20 mouse cellular contexts compared by ENCODE assay signal in genomic region chr10:115921032-115921431, GRCm38 (mm10).
DNase-seq lines count a peak whose midpoint lies in the region; ATAC-seq and TF ChIP-seq lines count a peak whose summit lies in the region.
"Had no signal": no experiment of that assay in that cellular context is flagged by ENCODE, and none has a peak within 500 bp of the region (broad histone marks: within the 10 kb centered on the region; RNA-seq: fewer than 3 reads in every experiment).

No protein-coding gene starts in this region.

- no peaks in the 10 kb centered on the region for H3K27me3 ChIP-seq in stomach, postnatal 0 days (ENCODE audit: control insufficient read depth, insufficient read depth, low read length)
- H3K27me3 ChIP-seq: hindbrain, embryonic 13.5 days; kidney, embryonic 15.5 days; liver, embryonic 15.5 days; lung, embryonic 15.5 days had no signal

- no peak for TF ChIP-seq EP300 in stomach, postnatal 0 days (optimal IDR thresholded peaks at IDR 0.05)

- H3K9ac ChIP-seq in stomach, postnatal 0 days (ENCODE audit: low read length): no peak overlapping the region
- H3K9ac ChIP-seq: hindbrain, embryonic 13.5 days; kidney, embryonic 15.5 days; liver, embryonic 15.5 days; lung, embryonic 15.5 days had no signal

- no peaks in the 10 kb centered on the region for H3K4me1 ChIP-seq in stomach, postnatal 0 days (replicated peaks; ENCODE audit: control insufficient read depth, insufficient read depth)
- H3K4me1 ChIP-seq: embryonic facial prominence, embryonic 10.5 days; hindbrain, embryonic 13.5 days; kidney, embryonic 15.5 days; limb, embryonic 10.5 days; liver, embryonic 15.5 days; lung, embryonic 15.5 days; midbrain, embryonic 10.5 days had no signal

- no peaks in the 10 kb centered on the region for H3K9me3 ChIP-seq in stomach, postnatal 0 days (ENCODE audit: control insufficient read depth, low read length)
- H3K9me3 ChIP-seq: embryonic facial prominence, embryonic 10.5 days; hindbrain, embryonic 13.5 days; kidney, embryonic 15.5 days; limb, embryonic 10.5 days; liver, embryonic 15.5 days; lung, embryonic 15.5 days; midbrain, embryonic 10.5 days had no signal

- no peaks in the 10 kb centered on the region for H3K36me3 ChIP-seq in stomach, postnatal 0 days (ENCODE audit: control insufficient read depth, insufficient read depth, low read length)
- H3K36me3 ChIP-seq: embryonic facial prominence, embryonic 10.5 days; hindbrain, embryonic 13.5 days; kidney, embryonic 15.5 days; limb, embryonic 10.5 days; liver, embryonic 15.5 days; lung, embryonic 15.5 days; midbrain, embryonic 10.5 days had no signal

- TF ChIP-seq CTCF in left cerebral cortex, adult 2 months (IDR thresholded peaks at IDR 0.05): peak; percentile 41
- peak; percentile 47 for TF ChIP-seq CTCF in stomach, postnatal 0 days (IDR thresholded peaks at IDR 0.05; ENCODE audit: low read depth)

- no peak overlapping the region for H3K4me2 ChIP-seq in stomach, postnatal 0 days (replicated peaks; ENCODE audit: low read depth)
- H3K4me2 ChIP-seq: hindbrain, embryonic 13.5 days; kidney, embryonic 15.5 days; liver, embryonic 15.5 days; lung, embryonic 15.5 days had no signal

- DNase-seq in frontal cortex, postnatal 36 days (ENCODE audit: low spot score in 2 of 2): no peak
- DNase-seq in left cerebral cortex, adult 2 months (ENCODE audit: extremely low spot score in 1 of 2, low spot score in 2 of 2): no peak
- DNase-seq in left cerebral cortex, postnatal 36 days (ENCODE audit: low spot score in 2 of 2): no peak
- peak; percentile 52 for DNase-seq in cerebellum, adult 9-10 months
- no peak for DNase-seq in stomach, postnatal 0 days (ENCODE audit: low spot score)
- DNase-seq in kidney, adult 8-10 months: no peak
- DNase-seq: adrenal gland, adult 2 months; gastrocnemius, postnatal 36 days; liver; right cerebral cortex, postnatal 14 days; thymus, postnatal 36 days had no signal

- ATAC-seq in frontal cortex, adult (ENCODE audit: low TSS enrichment): peak; percentile 34; the same call in 1 of the 2 replicates
- ATAC-seq in stomach, postnatal 0 days (ENCODE audit: low FRiP score, low TSS enrichment): no peak
- ATAC-seq: forebrain, embryonic 16.5 days had no signal

- intact Hi-C loops in left cerebral cortex, adult 2 months (cut with DNase I): loop anchor here (5.0 to 10.0 kb wide), 4 partner anchors 161 to 976 kb away; partner anchors contain the start of gene Myrfl
- intact Hi-C loops in left cerebral cortex, postnatal 36 days (cut with DNase I): loop anchor here (5.0 to 10.0 kb wide), 2 partner anchors 276 to 394 kb away; no protein-coding TSS in a partner anchor

- 82% methylated on average over 6 of the region's 6 CpGs for WGBS in stomach, postnatal 0 days

- no peak overlapping the region for H3K4me3 ChIP-seq in left cerebral cortex, adult 2 months
- H3K4me3 ChIP-seq in stomach, postnatal 0 days (ENCODE audit: low read depth, low read length): no peak overlapping the region
- H3K4me3 ChIP-seq: embryonic facial prominence, embryonic 10.5 days; hindbrain, embryonic 13.5 days; kidney, embryonic 15.5 days; limb, embryonic 10.5 days; liver, embryonic 15.5 days; lung, embryonic 15.5 days; midbrain, embryonic 10.5 days had no signal

- no peak overlapping the region for H3K27ac ChIP-seq in left cerebral cortex, adult 2 months
- H3K27ac ChIP-seq in stomach, postnatal 0 days (replicated peaks): no peak overlapping the region
- H3K27ac ChIP-seq: embryonic facial prominence, embryonic 10.5 days; hindbrain, embryonic 13.5 days; kidney, embryonic 15.5 days; limb, embryonic 10.5 days; liver, embryonic 15.5 days; lung, embryonic 15.5 days; midbrain, embryonic 10.5 days had no signal
